Mouse (Mus musculus) cortical plate, adult 2 months (tissue): ENCODE results near the gene Cic.

Experiments
- CTCF ChIP-seq: fragments of 200-500 bp; IDR thresholded peaks from 2 replicates; pipeline ENCODE4 v1.5.1; 2011; ENCODE audit warnings: mild to moderate bottlenecking, control low read depth, low read length; ENCODE audit not compliant: insufficient read depth; ENCODE audit errors: extremely low read depth
- POLR2A ChIP-seq: fragments of 200-500 bp; IDR thresholded peaks from 2 replicates; pipeline ENCODE4 v1.6.1; 2011; ENCODE audit warnings: mild to moderate bottlenecking, low read length, control low read depth; ENCODE audit not compliant: insufficient read depth; ENCODE audit errors: extremely low read depth

GRCm38 (mm10) chr7:25303685-25304006 is 36.1 kb downstream of the Cic start:
- TF ChIP-seq CTCF (no peak), POLR2A (no peak)
